Mouse (Mus musculus) olfactory bulb, adult 2 months (tissue): ENCODE measurements around the gene Neurl1a.

ENCODE experiments used
- CTCF ChIP-seq: fragments of 200-500 bp; IDR thresholded peaks from 2 replicates; pipeline ENCODE4 v1.5.1; 2012; ENCODE audit warnings: low read depth, mild to moderate bottlenecking, low read length, moderate library complexity; ENCODE audit not compliant: insufficient read depth
- POLR2A ChIP-seq: fragments of 200-500 bp; IDR thresholded peaks from 2 replicates; pipeline ENCODE4 v1.6.1; 2012; ENCODE audit warnings: mild to moderate bottlenecking, low read depth, low read length, moderate library complexity; ENCODE audit not compliant: insufficient read depth

DNA sequence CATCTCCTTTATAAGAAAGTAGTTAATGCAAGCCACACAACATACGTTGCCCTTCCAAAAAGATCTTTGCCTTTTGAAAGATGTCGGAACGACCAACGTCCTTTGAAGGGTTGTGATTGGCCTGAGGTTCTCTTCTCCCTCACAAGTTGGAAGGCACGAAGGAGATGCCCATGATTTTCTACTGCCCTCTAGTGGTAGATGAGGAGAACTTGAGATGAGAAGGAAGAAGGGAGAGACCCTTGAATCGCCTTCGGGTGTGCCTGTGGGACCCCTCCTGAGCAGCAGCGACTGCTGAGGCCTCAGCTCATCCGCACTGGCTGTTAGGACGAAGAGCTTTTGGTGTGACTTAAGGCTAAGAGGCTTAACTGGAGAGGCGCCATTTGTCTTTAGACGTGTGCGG, 10.4 kb upstream of the Neurl1a start:
- no peak for TF ChIP-seq POLR2A
- TF ChIP-seq CTCF: peak; percentile 42; the same call in 1 of the 2 replicates
